Mouse (Mus musculus) layer of hippocampus, postnatal 25 days (tissue): ENCODE data around the gene Tmem40. TPM values are rescaled to one million over a fixed set of nuclear protein-coding genes. Genes with fewer than 3 reads are reported as not detected.

Experiments used
- DNase-seq, 2 experiments: peaks; one replicate each; pipeline ENCODE4 v3.0.0; 2022; ENCODE audit warnings: mixed read lengths in 2 of 2, low spot score in 1 of 2; ENCODE audit errors: extremely low spot score in 1 of 2
- total RNA-seq, 2 experiments: library from RNA; stranded (reverse); gene quantifications; 2 replicates each; pipeline ENCODE4 v1.2.3; 2021

Gene Tmem40
- total RNA-seq, 2 experiments from 2014 or later = 0.62 TPM; not detected in 1

- DNase-seq = no peak
Measured at GRCm38 (mm10) chr6:115770852-115771251, 8.6 kb upstream of the Tmem40 start.

GRCm38 (mm10) chr6:115770059-115770670, 8.0 kb upstream of the Tmem40 start:
- no peak for DNase-seq

- DNase-seq = no peak
Measured at GRCm38 (mm10) chr6:115768207-115768606, 6.0 kb upstream of the Tmem40 start.

GRCm38 (mm10) chr6:115767357-115767756, 5.1 kb upstream of the Tmem40 start:
- no peak for DNase-seq

- DNase-seq = no peak
Measured at GRCm38 (mm10) chr6:115764179-115764578, 2.0 kb upstream of the Tmem40 start.

GRCm38 (mm10) chr6:115760982-115761381, 1.2 kb downstream of the Tmem40 start:
- no peak for DNase-seq

GRCm38 (mm10) chr6:115760137-115760536, 2.1 kb downstream of the Tmem40 start:
- no peak for DNase-seq

GRCm38 (mm10) chr6:115759461-115759860, 2.7 kb downstream of the Tmem40 start:
- no peak for DNase-seq

GRCm38 (mm10) chr6:115758981-115759435, 3.2 kb downstream of the Tmem40 start:
- no peak for DNase-seq

GRCm38 (mm10) chr6:115755536-115755935, 6.7 kb downstream of the Tmem40 start:
- no peak for DNase-seq

- no peak for DNase-seq
Measured at GRCm38 (mm10) chr6:115746326-115746725, 15.9 kb downstream of the Tmem40 start.

GRCm38 (mm10) chr6:115743569-115743968, 18.6 kb downstream of the Tmem40 start:
- DNase-seq = no peak

GRCm38 (mm10) chr6:115739056-115739455, 23.2 kb downstream of the Tmem40 start:
- no peak for DNase-seq

GRCm38 (mm10) chr6:115734909-115735308, 27.3 kb downstream of the Tmem40 start:
- peak in 1 of 2 experiments; percentile 49 for DNase-seq

GRCm38 (mm10) chr6:115732341-115732928, 29.8 kb downstream of the Tmem40 start:
- DNase-seq = no peak

GRCm38 (mm10) chr6:115730560-115731342, 31.5 kb downstream of the Tmem40 start:
- DNase-seq = no peak

- no peak for DNase-seq
Measured at GRCm38 (mm10) chr6:115727570-115727969, 34.6 kb downstream of the Tmem40 start.

- peak in 1 of 2 experiments; percentile 59 for DNase-seq
Measured at GRCm38 (mm10) chr6:115727108-115727507, 35.1 kb downstream of the Tmem40 start.

GRCm38 (mm10) chr6:115722246-115722645, 40.0 kb downstream of the Tmem40 start:
- no peak for DNase-seq

GRCm38 (mm10) chr6:115717715-115718558, 44.3 kb downstream of the Tmem40 start:
- DNase-seq = no peak
